Mouse (Mus musculus): ENCODE data around the gene Togaram1. TPM values are rescaled to one million over a fixed set of nuclear protein-coding genes. Genes with fewer than 3 reads are reported as not detected.

The Togaram1 gene
- polyA plus RNA-seq, 1 experiment from 2014 or later = 30.2 TPM

GRCm38 (mm10) chr12:65068409-65068808, 102.8 kb downstream of the Togaram1 start:
- no peak for ATAC-seq (replicated peaks; ENCODE audit: low FRiP score, low TSS enrichment, low read depth)

More at GRCm38 (mm10) chr12:65068409-65068808, 102.8 kb downstream of the Togaram1 start:
- H3K9me3 ChIP-seq (ENCODE audit: control insufficient read depth, low read length) = no peaks in the 10 kb centered on the region
- WGBS = 75% methylated on average over 4 of the region's 4 CpGs
- no peak overlapping the region for H3K4me2 ChIP-seq (ENCODE audit: low read length)
- peaks cover 56% of the 10 kb centered on the region for H3K36me3 ChIP-seq (ENCODE audit: control insufficient read depth, insufficient read depth, low read length)
- no peak overlapping the region for H3K27ac ChIP-seq (ENCODE audit: low read depth)
- H3K27me3 ChIP-seq (replicated peaks; ENCODE audit: control insufficient read depth, insufficient read depth, low read length) = no peaks in the 10 kb centered on the region
- DNase-seq (ENCODE audit: low spot score) = no peak
- H3K4me3 ChIP-seq (ENCODE audit: low read depth, low read length) = no peak overlapping the region
- H3K4me1 ChIP-seq (replicated peaks; ENCODE audit: control insufficient read depth, insufficient read depth, low read length) = no peaks in the 10 kb centered on the region
- H3K9ac ChIP-seq (ENCODE audit: low read length) = no peak overlapping the region

Other genes with a start within 250 kb of the Togaram1 start
- gene Gm527, start 47.9 kb upstream of the Togaram1 start, polyA plus RNA-seq (2014; fragmentation: Nextera tagmentation; extraction: Ambion mirVana) = 5.4 and 6.1 TPM in 2 replicates
- gene Klhl28, start 270 bp upstream of the Togaram1 start, polyA plus RNA-seq (2014; fragmentation: Nextera tagmentation; extraction: Ambion mirVana) = 12.3 and 15.0 TPM in 2 replicates
- gene Prpf39, start 70.5 kb downstream of the Togaram1 start, polyA plus RNA-seq (2014; fragmentation: Nextera tagmentation; extraction: Ambion mirVana) = 56.4 and 58.7 TPM in 2 replicates
- 390 and 402 TPM in 2 replicates for gene Fkbp3, start 108.2 kb downstream of the Togaram1 start, polyA plus RNA-seq (2014; fragmentation: Nextera tagmentation; extraction: Ambion mirVana)
- 7.5 and 10.2 TPM in 2 replicates for gene Fancm, start 109.8 kb downstream of the Togaram1 start, polyA plus RNA-seq (2014; fragmentation: Nextera tagmentation; extraction: Ambion mirVana)
- 55.6 and 58.7 TPM in 2 replicates for gene Mis18bp1, start 206.8 kb downstream of the Togaram1 start, polyA plus RNA-seq (2014; fragmentation: Nextera tagmentation; extraction: Ambion mirVana)

Data from intestine, embryonic 14.5 days (tissue).